Mouse (Mus musculus) forebrain, embryonic 14.5 days (tissue): ENCODE measurements around the gene Clasrp. TPM values are rescaled to one million over a fixed set of nuclear protein-coding genes. Genes with fewer than 3 reads are reported as not detected.

Experiments
- ATAC-seq: fragments of 200-750 bp; cut with Nextera tagmentation; 2 replicates; pipeline ENCODE4 v1.8.0; 2017; ENCODE audit warnings: mild to moderate bottlenecking, moderate library complexity
- DNase-seq: peaks from one replicate; pipeline ENCODE4 v3.0.0-alpha.2; 2015; ENCODE audit warnings: low spot score
- H3K27ac ChIP-seq: fragments of 300-500 bp; sonication (generic); 2 replicates; pipeline ENCODE4 v1.5.1; 2014; ENCODE audit warnings: low read depth, mild to moderate bottlenecking, control low read depth, low read length, moderate library complexity
- H3K27me3 ChIP-seq: fragments of 300-500 bp; sonication (generic); replicated peaks from 2 replicates; pipeline ENCODE4 v1.6.1; 2014; ENCODE audit warnings: low read length, control low read depth, mixed read lengths; ENCODE audit not compliant: control insufficient read depth, insufficient read depth
- H3K36me3 ChIP-seq: fragments of 300-500 bp; sonication (generic); 2 replicates; pipeline ENCODE4 v1.6.1; 2014; ENCODE audit warnings: low read length, control low read depth; ENCODE audit not compliant: control insufficient read depth, insufficient read depth
- H3K4me1 ChIP-seq: fragments of 300-500 bp; sonication (generic); 2 replicates; pipeline ENCODE4 v1.6.1; 2014; ENCODE audit warnings: antibody characterized with exemption, low read length, control low read depth; ENCODE audit not compliant: control insufficient read depth, insufficient read depth
- H3K4me2 ChIP-seq: fragments of 300-500 bp; sonication (generic); 2 replicates; pipeline ENCODE4 v1.6.1; 2014; ENCODE audit warnings: mild to moderate bottlenecking, control low read depth, low read length
- H3K4me3 ChIP-seq: fragments of 300-500 bp; sonication (generic); 2 replicates; pipeline ENCODE4 v1.5.1; 2014; ENCODE audit warnings: low read depth, low read length, control low read depth
- H3K9ac ChIP-seq: fragments of 300-500 bp; sonication (generic); 2 replicates; pipeline ENCODE4 v1.6.1; 2014; ENCODE audit warnings: mild to moderate bottlenecking, low read length, control low read depth, moderate library complexity
- H3K9me3 ChIP-seq: fragments of 300-500 bp; sonication (generic); replicated peaks from 2 replicates; pipeline ENCODE4 v1.6.1; 2016; ENCODE audit warnings: low read length, control low read depth, mixed read lengths; ENCODE audit not compliant: control insufficient read depth
- WGBS: fragments of 180-500 bp; shearing (Covaris S2); extraction: QIAGEN DNeasy Blood & Tissue Kit; methylation state at CpG from one replicate; pipeline ENCODE4 v1.1.7; 2014; 5-methylcytosine and 5-hydroxymethylcytosine counted together
- polyA plus RNA-seq: library from polyadenylated mRNA; unstranded; fragments of >200 nt; fragmentation: Nextera tagmentation; extraction: Ambion mirVana; gene quantifications from 2 replicates; pipeline ENCODE4 v1.2.1, GENCODE M21; 2014

Clasrp gene
- polyA plus RNA-seq, 1 experiment from 2014 or later: 27.1 TPM

- peaks cover 36% of the 10 kb centered on the region for H3K27me3 ChIP-seq
- no peak for ATAC-seq
- WGBS: under 1% methylated on average over 56 of the region's 56 CpGs
These were observed 27.0 kb downstream of the Clasrp start, which contains the start of the genes Zfp296 and Gemin7 for GRCm38 (mm10) chr7:19577141-19577852. Gene Zfp296, plus strand, starts transcription at chr7:19577287. Gene Gemin7, minus strand, starts transcription at chr7:19577595.

GRCm38 (mm10) chr7:19575559-19575958, 28.7 kb downstream of the Clasrp start:
- ATAC-seq (no peak), DNase-seq (no peak)
- no peak overlapping the region for H3K4me2 ChIP-seq
- no peak overlapping the region for H3K9ac ChIP-seq
- H3K4me3 ChIP-seq: no peak overlapping the region
- H3K27ac ChIP-seq: no peak overlapping the region
- peaks cover 7% of the 10 kb centered on the region for H3K4me1 ChIP-seq
- peaks cover 36% of the 10 kb centered on the region for H3K27me3 ChIP-seq
- 59% methylated on average over 3 of the region's 3 CpGs for WGBS
- H3K9me3 ChIP-seq: no peaks in the 10 kb centered on the region
- H3K36me3 ChIP-seq: peaks cover 13% of the 10 kb centered on the region

More at GRCm38 (mm10) chr7:19577141-19577852, 27.0 kb downstream of the Clasrp start, which contains the start of the genes Zfp296 and Gemin7:
- Histone ChIP-seq H3K36me3 (peaks cover 30% of the 10 kb centered on the region), H3K9me3 (no peaks in the 10 kb centered on the region), H3K4me3 (peak within 1 kb of the TSS; percentile 21), H3K4me1 (peaks cover 3% of the 10 kb centered on the region), H3K4me2 (peak within 1 kb of the TSS; percentile 50), H3K27ac (no peak within 1 kb of the TSS), H3K9ac (peak within 1 kb of the TSS; percentile 21)
- DNase-seq: no peak

DNA sequence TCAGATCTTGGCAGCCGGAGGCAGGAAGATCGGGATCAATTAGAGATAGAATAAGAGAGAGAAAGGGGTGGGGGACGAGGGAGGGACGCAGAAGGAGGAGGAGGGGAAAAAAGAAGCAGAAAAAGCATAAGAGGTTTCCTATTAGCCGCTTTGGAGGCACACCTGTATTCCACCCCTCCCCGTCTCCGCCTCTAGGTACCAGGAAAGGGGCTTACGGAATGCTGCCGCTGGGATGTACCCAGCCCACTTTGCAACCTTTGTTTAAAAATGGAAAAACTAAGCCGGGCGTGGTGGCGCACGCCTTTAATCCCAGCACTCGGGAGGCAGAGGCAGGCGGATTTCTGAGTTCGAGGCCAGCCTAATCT, 30.5 kb downstream of the Clasrp start:
- Histone ChIP-seq H3K36me3 (peaks cover 14% of the 10 kb centered on the region), H3K4me2 (peak overlapping the region; percentile 77), H3K27ac (no peak overlapping the region), H3K9ac (peak overlapping the region; percentile 83), H3K27me3 (peaks cover 35% of the 10 kb centered on the region), H3K4me3 (peak overlapping the region; percentile 59), H3K4me1 (peaks cover 7% of the 10 kb centered on the region), H3K9me3 (no peaks in the 10 kb centered on the region)
- DNase-seq: no peak
- no peak; the same call in none of the 2 replicates for ATAC-seq
- 22% methylated on average over 16 of the region's 16 CpGs for WGBS

DNA sequence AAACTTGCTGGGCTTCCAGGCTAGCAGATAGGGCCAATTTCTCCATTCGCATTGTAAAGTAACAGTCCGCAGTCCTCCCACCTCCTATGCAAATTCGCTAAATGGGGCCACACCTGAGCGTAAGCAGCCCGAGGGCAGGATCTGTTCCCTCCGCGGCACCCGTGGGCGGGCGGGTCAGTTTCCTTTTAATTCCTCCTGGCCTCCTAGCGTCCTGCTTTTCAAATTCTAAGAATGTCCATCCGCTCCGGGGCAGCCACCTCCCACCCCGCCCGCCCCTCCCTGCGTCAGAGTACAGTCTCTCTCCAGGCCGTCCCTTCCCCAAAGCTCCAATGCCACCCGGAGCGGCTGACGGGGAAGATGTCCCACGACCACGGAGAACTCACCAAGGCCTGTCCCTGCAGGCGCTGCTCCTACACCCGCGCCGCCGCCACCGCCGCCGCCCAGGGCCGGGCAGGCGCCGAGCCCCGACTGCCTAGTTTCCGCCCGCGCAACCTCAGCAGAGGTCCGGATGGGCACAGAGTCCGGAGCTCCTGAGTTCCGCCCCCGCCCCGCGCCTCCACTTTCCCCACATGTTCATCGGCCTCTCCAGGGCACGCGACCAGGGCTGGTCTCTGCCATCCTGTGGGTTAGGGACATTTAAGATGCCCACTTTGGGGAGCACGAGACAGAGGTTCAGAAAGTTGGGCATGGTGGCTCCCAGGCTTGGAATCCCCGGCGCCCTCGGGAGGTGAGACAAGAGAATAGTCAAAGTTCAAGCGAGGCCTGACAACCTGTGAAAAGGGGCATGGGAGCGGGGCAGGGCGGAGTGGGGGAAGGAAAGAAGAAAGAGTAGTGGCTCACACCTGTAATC, 31.1 kb downstream of the Clasrp start:
- Histone ChIP-seq H3K36me3 (peaks cover 17% of the 10 kb centered on the region), H3K4me1 (peaks cover 7% of the 10 kb centered on the region), H3K9me3 (no peaks in the 10 kb centered on the region), H3K9ac (peak overlapping the region; percentile 83), H3K4me3 (peak overlapping the region; percentile 59), H3K27me3 (peaks cover 29% of the 10 kb centered on the region), H3K4me2 (peak overlapping the region; percentile 77), H3K27ac (peak overlapping the region; percentile 61; the same call in 1 of the 2 replicates)
- ATAC-seq (peak; percentile 91), DNase-seq (peak; percentile 72)
- under 1% methylated on average over 50 of the region's 53 CpGs for WGBS

DNA sequence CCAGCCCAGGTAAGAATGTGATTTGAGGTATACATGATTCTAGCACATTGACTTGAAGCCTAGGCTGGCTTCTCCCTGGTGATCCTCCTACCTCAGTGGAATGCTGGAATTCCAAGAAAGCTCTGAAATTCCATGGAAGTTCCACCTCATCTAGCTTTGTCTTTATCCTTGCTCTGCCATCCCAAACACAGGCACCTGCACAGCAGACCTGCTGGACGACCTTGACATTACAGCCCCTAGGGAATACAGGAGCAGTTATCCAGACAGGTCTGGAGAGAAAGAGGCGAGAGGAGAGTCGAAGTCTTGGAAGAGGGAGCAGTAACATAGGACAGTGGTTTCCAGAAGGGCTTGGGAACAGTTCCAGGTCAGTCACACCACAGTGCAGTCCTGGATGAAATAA, 34.6 kb downstream of the Clasrp start:
- Histone ChIP-seq H3K27ac (no peak overlapping the region), H3K9ac (no peak overlapping the region), H3K4me1 (peaks cover 7% of the 10 kb centered on the region), H3K4me3 (no peak overlapping the region), H3K36me3 (peaks cover 30% of the 10 kb centered on the region), H3K9me3 (no peaks in the 10 kb centered on the region), H3K4me2 (no peak overlapping the region), H3K27me3 (no peaks in the 10 kb centered on the region)
- ATAC-seq (no peak), DNase-seq (no peak)
- 84% methylated on average over 3 of the region's 3 CpGs for WGBS

GRCm38 (mm10) chr7:19567426-19567825, 36.9 kb downstream of the Clasrp start:
- Histone ChIP-seq H3K4me3 (no peak overlapping the region), H3K4me1 (peaks cover 5% of the 10 kb centered on the region), H3K4me2 (no peak overlapping the region), H3K36me3 (peaks cover 36% of the 10 kb centered on the region), H3K27me3 (no peaks in the 10 kb centered on the region), H3K27ac (no peak overlapping the region), H3K9ac (no peak overlapping the region), H3K9me3 (no peaks in the 10 kb centered on the region; the same call in 1 of the 2 replicates)
- DNase-seq (no peak), ATAC-seq (no peak)
- WGBS: 90% methylated on average over 8 of the region's 8 CpGs

- Histone ChIP-seq H3K4me3 (no peak overlapping the region), H3K4me1 (peaks cover 4% of the 10 kb centered on the region), H3K27me3 (no peaks in the 10 kb centered on the region), H3K4me2 (no peak overlapping the region), H3K27ac (no peak overlapping the region), H3K9ac (no peak overlapping the region), H3K36me3 (peaks cover 36% of the 10 kb centered on the region), H3K9me3 (no peaks in the 10 kb centered on the region; the same call in 1 of the 2 replicates)
- DNase-seq (no peak), ATAC-seq (no peak)
- 100% methylated on average over 2 of the region's 2 CpGs for WGBS
These were observed 38.5 kb downstream of the Clasrp start for GRCm38 (mm10) chr7:19565803-19566202.

DNA sequence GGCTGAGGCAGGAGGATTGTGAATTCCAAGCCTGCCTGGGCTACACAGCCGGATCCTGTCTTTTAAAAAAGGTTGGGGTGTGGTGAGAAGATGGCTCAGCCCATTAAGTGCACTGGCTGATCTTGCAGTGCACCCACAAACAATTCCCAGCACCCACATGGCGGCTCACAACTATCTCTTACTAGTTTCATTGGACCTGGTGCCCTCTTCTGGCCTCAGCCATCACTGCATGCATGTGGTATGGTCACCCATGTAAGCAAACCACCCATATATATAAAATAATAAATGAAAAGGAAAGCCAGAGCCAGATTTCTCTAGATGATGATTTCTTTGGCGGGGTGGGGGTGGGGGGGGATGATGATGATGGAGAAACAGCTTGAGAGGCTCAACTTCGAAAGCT, 39.8 kb downstream of the Clasrp start:
- DNase-seq (no peak), ATAC-seq (no peak)
- Histone ChIP-seq H3K4me3 (no peak overlapping the region), H3K4me1 (peaks cover 14% of the 10 kb centered on the region), H3K27me3 (no peaks in the 10 kb centered on the region), H3K4me2 (no peak overlapping the region), H3K36me3 (peaks cover 27% of the 10 kb centered on the region), H3K9ac (no peak overlapping the region), H3K9me3 (no peaks in the 10 kb centered on the region; the same call in 1 of the 2 replicates), H3K27ac (no peak overlapping the region)
- 89% methylated on average over 4 of the region's 4 CpGs for WGBS
